Mouse (Mus musculus): ENCODE results near the gene Tspan15. TPM values are rescaled to one million over a fixed set of nuclear protein-coding genes. Genes with fewer than 3 reads are reported as not detected.
A peak's percentile ranks its signal among the peaks of the same experiment; 100 is the strongest.

Tspan15 gene
- polyA plus RNA-seq, 1 experiment from 2014 or later: 22.2 TPM

GRCm38 (mm10) chr10:62138040-62138439 lies 93.0 kb downstream of the Tspan15 start:
- H3K4me2 ChIP-seq: no peak overlapping the region
- H3K9me3 ChIP-seq: no peaks in the 10 kb centered on the region
- H3K27me3 ChIP-seq: peaks cover 92% of the 10 kb centered on the region
- no peak for ATAC-seq (ENCODE audit: low read depth)
- no peaks in the 10 kb centered on the region for H3K36me3 ChIP-seq
- no peak overlapping the region for H3K4me3 ChIP-seq
- peaks cover 40% of the 10 kb centered on the region for H3K4me1 ChIP-seq (replicated peaks)
- H3K9ac ChIP-seq: no peak overlapping the region
- no peak overlapping the region for H3K27ac ChIP-seq (replicated peaks)
- 23% methylated on average over 3 of the region's 3 CpGs for WGBS

GRCm38 (mm10) chr10:62137150-62137549 lies 93.9 kb downstream of the Tspan15 start:
- no peak overlapping the region for H3K9ac ChIP-seq
- no peak overlapping the region for H3K27ac ChIP-seq (replicated peaks)
- H3K36me3 ChIP-seq: no peaks in the 10 kb centered on the region
- no peak for ATAC-seq (ENCODE audit: low read depth)
- H3K4me2 ChIP-seq: no peak overlapping the region
- H3K27me3 ChIP-seq: peaks cover 99% of the 10 kb centered on the region
- H3K9me3 ChIP-seq: no peaks in the 10 kb centered on the region
- no peak overlapping the region for H3K4me3 ChIP-seq
- peaks cover 47% of the 10 kb centered on the region for H3K4me1 ChIP-seq (replicated peaks)
- 5% methylated on average over 4 of the region's 4 CpGs for WGBS

- 4% methylated on average over 8 of the region's 8 CpGs for WGBS
- Histone ChIP-seq H3K4me2 (peak overlapping the region; percentile 11; the same call in 1 of the 2 replicates), H3K36me3 (no peaks in the 10 kb centered on the region), H3K27ac (replicated peaks) (no peak overlapping the region), H3K9ac (no peak overlapping the region), H3K4me1 (replicated peaks) (peaks cover 52% of the 10 kb centered on the region), H3K4me3 (no peak overlapping the region), H3K9me3 (no peaks in the 10 kb centered on the region), H3K27me3 (peaks cover 99% of the 10 kb centered on the region)
- 0 out of 2 replicates have a peak, but pooled peaks have one; percentile 21 for ATAC-seq (ENCODE audit: low read depth)
Observed at GRCm38 (mm10) chr10:62135696-62136470, 95.2 kb downstream of the Tspan15 start.

Small RNAs within 50 kb of the gene (microRNA-seq; reads per million reads assigned to microRNA genes)
- gene Mir7662: 1.5 reads per million, percentile 1 among the genes with 10 or more reads in this experiment

Other genes starting within 250 kb of the Tspan15 start
- gene Neurog3, start 98.2 kb downstream of the Tspan15 start, polyA plus RNA-seq (2015; fragmentation: Nextera tagmentation; extraction: Ambion mirVana): 2.7 TPM in 2 replicates
- gene Fam241b, start 87.3 kb downstream of the Tspan15 start, polyA plus RNA-seq (2015; fragmentation: Nextera tagmentation; extraction: Ambion mirVana): 91.9 and 93.1 TPM in 2 replicates
- 0.25 TPM in 1 of 2 replicates, not detected in the other for gene Tacr2, start 21.2 kb upstream of the Tspan15 start, polyA plus RNA-seq (2015; fragmentation: Nextera tagmentation; extraction: Ambion mirVana)
- gene Hk1, start 148.7 kb upstream of the Tspan15 start, polyA plus RNA-seq (2015; fragmentation: Nextera tagmentation; extraction: Ambion mirVana): 96.0 and 103 TPM in 2 replicates
- 0.43 and 0.45 TPM in 2 replicates for gene Hkdc1, start 191.2 kb upstream of the Tspan15 start, polyA plus RNA-seq (2015; fragmentation: Nextera tagmentation; extraction: Ambion mirVana)
- 1.6 and 1.8 TPM in 2 replicates for gene 4930507D05Rik, start 218.2 kb upstream of the Tspan15 start, polyA plus RNA-seq (2015; fragmentation: Nextera tagmentation; extraction: Ambion mirVana)
- gene Supv3l1, start 218.5 kb upstream of the Tspan15 start, polyA plus RNA-seq (2015; fragmentation: Nextera tagmentation; extraction: Ambion mirVana): 20.5 and 21.6 TPM in 2 replicates

Data from neural tube, embryonic 13.5 days (tissue).